Mouse (Mus musculus) MN1 (cell line): Measurements from ENCODE around the gene Agr3.
A peak's percentile ranks its signal among the peaks of the same experiment; 100 is the strongest.

Source experiments
- DNase-seq: peaks from one replicate; pipeline ENCODE4 v3.0.0-alpha.2; 2016; ENCODE audit warnings: low spot score

The Agr3 gene

DNA sequence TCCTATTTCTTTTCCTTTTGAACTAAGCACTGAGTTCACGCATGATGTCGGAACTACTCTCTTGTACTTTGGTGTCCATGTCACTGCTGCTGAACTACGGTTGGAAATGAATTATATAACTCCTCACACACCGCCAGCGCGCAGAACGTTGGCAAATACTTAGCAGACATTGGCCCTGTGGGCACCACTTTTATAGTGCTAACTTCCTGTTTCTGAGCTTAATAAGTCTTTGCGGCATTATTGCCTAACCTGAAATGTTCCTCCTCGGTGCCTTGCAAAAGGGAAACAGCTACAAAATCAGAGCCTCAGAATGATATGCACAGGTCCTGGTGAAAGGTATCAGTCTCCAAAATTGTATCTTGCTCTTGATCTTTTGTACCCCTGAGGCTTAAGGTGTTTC, 58.1 kb downstream of the Agr3 start:
- DNase-seq: no peak

GRCm38 (mm10) chr12:35984743-35985142, 59.3 kb downstream of the Agr3 start:
- DNase-seq: no peak

DNA sequence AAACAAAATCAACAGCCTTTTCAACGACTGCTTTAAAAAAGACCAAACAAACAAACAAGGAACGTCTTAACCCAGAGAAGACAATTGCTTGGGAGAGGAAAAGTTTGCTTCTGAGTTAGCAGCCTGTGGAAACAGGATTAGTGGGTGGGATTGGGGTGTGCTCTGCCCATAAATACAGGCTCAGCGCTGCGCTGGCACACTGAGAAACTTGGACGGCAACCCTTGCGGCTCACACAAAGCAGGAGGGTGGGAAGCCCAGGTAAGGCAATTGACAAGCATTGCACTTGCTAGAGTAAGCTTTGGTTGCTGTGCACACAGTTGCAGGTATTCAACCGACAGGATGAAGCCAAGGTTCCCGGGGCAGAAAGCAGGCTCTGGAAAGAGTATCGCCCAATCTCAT, 67.3 kb downstream of the Agr3 start, which contains the start of gene Agr2:
Gene Agr2 (plus strand): TSS at position 197 of the 400 bp plus-strand sequence.
- DNase-seq: no peak

- DNase-seq: no peak
These were observed 68.2 kb downstream of the Agr3 start for GRCm38 (mm10) chr12:35993583-35993982.

GRCm38 (mm10) chr12:35994098-35994497, 68.7 kb downstream of the Agr3 start:
- DNase-seq: no peak

- DNase-seq: peak; percentile 65
These were observed 70.4 kb downstream of the Agr3 start for GRCm38 (mm10) chr12:35995799-35996198.
